Mouse (Mus musculus) liver, postnatal 0 days (tissue): ENCODE measurements around the gene Iqcg.

ENCODE experiments used
- CTCF ChIP-seq: sonication (generic); IDR thresholded peaks from 2 replicates; pipeline ENCODE4 v1.5.1; 2016; ENCODE audit warnings: antibody characterized with exemption, low read depth
- EP300 ChIP-seq: IDR thresholded peaks from 2 replicates; pipeline ENCODE4 v1.6.1; 2016; ENCODE audit warnings: antibody characterized with exemption, low read depth, mild to moderate bottlenecking

GRCm38 (mm10) chr16:33064636-33065035, 8.6 kb upstream of the Iqcg start:
- TF ChIP-seq CTCF (peak; percentile 47), EP300 (no peak)
